Mouse (Mus musculus): ENCODE measurements at regions not wholly inside any gene's neighbourhood (a gene's known extent, or its start where the extent isn't known, plus 50 kb on each side); places are given as distances from the start of the nearest gene placed in this dataset.

DNA sequence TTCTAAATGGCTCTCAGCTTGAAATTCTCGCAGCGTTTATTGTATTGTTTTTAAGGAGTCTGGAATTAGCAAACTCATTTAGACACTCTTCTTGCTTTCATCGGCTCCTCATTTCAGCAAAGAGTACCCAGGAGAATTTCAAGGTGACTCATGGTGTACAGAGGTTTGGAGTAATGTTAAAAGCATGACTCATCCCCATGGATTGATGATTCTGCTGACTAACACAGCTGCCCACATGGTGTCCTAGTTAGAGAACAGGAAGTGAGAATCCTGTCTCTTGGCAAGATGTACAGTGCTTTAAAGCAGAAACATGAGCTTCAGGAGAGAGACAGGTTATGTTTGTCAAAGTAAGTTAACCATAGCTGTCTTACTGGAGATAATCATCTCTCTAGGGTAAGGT lies 1133.6 kb upstream of the Cited2 start:
- in situ Hi-C loops (cut with MboI, MseI) = no loop called here

DNA sequence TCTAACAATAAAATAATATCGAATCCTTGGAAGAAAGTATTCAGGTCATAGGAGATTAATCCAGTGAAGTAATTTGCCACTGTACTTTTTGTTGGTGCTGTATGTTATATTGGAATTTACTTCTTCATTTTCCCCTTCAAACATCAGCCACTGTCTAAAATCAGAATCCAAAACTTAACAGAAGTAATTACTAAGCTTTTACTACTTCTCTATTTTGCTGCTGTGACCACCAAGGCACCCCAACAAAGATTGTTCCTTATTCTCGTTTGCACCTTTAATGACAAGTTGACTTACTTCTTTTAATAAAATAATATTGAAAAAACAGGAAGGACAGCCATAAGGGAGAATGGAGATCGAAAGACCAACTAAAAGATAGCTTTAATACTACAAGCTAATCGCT lies 1130.1 kb upstream of the Cited2 start:
- in situ Hi-C loops (cut with MboI, MseI) = no loop called here

DNA sequence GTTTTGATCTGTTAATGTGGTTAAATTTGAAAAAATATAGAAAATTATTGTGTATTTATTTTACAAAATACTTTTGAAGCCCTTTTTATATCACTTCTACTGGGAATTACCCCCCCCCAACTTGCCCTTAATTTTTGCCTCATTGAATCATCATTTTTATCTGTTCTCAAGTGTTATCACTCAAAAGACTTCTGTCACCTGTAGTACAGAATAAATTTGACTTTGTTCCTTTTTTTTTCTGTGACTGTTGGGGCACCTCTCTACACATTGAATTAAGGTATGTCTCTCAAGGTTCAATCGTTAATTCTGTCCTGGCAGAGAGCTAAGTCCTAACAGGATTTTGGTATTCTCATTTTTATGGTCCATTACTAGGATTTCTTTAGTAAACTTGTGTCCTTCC lies 1123.0 kb upstream of the Cited2 start:
- in situ Hi-C loops (cut with MboI, MseI) = no loop called here

DNA sequence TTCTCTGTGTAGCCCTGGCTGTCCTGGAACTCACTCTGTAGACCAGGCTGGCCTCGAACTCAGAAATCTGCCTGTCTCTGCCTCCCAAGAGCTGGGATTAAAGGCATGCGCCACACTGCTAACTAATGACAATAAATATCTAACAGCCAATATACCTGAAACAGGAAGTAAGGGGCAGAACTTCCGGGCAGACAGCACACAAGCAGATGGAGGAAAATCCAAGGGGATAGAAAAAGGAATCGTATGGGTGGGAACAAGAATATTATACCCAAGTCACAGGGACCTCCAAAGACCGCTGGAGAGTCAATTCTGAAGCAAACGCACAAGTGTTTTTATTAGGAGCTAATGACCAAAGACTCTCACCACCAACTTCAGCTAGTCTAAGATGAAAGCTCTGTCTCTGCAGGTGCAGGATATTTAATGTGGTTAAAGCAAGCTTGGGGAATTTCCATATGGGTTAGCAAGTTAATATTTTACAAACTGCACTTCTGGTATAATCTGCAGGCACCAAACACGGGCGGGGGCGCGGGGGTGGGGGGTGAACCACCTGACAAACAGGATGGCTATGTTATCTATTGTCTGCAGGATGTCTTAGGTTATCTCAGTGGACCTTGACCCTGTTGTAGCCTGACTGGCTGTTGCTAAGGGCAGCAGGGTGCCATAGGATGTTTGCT lies 1122.3 kb upstream of the Cited2 start:
- in situ Hi-C loops (cut with MboI, MseI) = no loop called here

DNA sequence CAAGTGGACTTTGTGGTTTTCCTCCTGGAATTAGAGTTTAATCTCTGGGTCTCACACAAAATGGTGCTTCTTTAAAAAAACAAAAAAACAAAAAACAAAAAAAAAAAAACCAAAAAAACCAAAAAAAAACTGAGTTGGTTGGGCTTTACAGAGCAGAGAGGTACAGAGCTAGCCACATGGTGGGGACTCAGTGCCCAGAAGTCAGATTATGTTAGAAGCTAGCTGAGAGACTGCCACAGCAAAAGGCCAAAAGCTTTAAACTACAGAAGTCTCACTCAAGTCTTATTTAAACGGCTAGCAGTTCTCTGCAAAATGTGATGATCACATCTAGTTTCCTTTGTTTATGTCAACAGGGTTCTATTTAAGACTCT lies 1121.8 kb upstream of the Cited2 start:
- in situ Hi-C loops (cut with MboI, MseI) = no loop called here

DNA sequence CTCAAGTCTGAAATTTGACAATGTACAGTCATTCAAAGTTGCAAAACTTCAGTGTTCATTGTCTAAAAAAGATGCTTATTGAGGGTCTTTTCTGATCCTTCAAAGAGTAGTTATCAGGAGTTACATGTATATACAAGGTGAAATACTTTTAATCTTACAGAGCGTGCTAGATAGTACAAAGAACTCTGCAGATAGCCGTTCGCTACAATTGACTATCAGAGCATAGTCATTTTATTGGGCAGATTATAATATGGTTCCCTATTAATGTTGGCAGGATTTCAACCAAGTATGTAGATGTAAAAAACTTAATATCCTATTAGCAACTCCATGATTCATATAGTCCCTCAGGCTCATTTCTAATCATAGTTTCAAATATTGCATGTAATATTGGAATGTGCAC lies 1114.7 kb upstream of the Cited2 start:
- in situ Hi-C loops (cut with MboI, MseI) = no loop called here

DNA sequence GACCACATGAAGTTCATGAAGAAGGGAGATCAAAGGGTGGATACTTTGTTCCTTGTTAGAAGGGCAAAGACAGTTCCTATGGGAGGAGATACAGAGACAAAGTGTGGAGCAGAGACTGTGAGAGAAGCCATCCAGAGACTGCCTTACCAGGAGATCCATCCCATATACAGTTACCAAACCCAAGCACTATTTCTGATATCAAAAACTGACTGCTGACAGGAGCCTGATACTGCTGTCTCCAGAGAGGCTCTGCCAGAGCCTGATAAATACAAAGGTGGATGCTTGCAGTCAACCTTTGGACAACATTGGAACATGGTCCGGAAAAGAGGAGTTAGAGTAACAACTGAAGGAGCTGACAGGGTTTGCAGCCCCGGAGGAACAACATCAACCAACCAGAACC lies 1104.3 kb upstream of the Cited2 start:
- in situ Hi-C loops (cut with MboI, MseI) = no loop called here

DNA sequence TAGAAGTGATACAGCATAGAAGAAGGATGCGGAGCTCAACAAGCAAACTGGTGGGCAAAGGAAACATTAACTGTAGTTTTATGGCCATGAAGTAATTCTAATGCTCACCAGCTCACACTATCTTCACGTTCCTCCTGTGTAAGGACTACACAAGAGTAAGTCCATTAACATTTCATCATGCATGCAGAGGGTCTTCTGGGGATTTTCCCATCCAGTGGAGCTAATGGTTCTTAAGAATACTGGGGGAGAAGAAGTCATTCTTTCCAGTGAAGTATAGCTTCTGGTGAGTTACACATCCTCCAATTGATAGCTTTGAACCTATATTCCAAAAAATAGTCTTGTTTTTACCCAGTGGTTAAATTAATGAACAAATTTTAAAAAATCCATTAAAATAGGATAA lies 1103.4 kb upstream of the Cited2 start:
- in situ Hi-C loops (cut with MboI, MseI) = no loop called here

DNA sequence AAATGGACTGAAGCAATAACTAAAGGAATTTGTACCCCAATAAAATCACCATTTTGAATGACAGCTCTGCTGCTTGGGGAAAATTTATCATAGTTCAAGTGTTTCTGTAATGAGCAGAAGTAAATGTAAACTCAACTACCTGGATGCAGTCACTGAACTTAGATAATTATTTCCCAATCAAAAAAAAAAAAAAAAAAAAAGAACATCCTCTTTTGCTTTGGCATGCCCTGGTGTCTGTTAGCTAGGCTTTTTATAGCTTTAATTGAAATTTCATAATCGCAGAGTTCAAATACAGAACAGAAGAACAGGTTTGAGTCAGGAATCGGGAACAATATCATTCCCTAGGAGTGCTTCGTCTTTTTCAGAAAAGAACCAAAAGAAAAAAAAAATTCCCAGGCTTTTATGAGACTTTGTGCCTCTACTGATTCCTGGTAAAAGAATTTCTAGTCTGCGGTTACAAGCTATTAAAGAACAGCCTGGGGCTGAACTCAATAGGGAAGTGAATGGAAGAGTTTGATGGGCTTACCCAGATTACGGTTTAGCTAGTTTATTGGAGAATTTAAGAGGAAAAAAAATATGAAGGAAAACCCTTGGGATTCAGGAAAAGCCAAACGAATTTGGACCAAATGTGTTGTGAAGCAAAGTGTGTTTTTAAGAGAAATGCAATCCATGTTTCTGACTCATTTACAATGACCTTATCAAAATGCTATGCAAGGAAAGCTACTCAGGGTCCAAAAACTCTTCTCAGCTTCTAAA lies 1102.0 kb upstream of the Cited2 start:
- in situ Hi-C loops (cut with MboI, MseI) = no loop called here

DNA sequence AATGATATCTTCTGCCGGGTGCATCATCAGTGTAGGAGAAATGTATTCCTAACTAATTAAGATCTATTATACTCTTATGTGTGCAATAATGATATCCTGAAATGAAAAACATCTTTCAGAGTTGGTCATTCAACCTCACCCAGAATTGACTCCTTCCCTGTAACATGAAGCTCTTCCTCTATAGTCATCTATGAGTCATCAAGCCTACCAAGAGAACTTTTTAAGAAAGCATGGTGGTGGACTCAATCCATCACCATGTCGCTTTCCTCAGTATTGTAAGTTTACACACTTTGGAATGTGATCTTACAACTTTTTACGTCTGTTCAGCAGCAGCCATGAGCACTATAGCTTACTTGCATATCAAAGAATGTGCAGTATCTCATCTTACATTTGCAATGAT lies 1100.2 kb upstream of the Cited2 start:
- in situ Hi-C loops (cut with MboI, MseI) = no loop called here

DNA sequence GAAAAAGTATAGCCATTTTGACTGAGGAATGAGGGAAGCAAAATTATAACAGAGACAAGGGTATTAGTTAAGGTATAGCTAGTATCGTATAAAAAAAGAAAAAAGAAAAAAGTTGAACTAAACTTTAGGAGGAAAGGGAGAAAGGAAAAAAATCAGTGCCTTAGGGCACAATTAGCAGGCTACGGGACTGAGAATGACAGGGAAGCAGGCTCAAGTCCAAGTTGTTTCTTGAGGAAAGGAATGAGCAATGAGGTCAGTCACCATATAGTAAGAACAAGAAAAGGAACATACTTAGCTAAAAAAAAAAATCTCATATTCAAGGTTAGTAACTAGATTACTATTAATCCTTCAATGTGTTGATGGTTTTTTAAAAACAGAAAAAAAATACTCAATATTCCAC lies 1089.8 kb upstream of the Cited2 start:
- in situ Hi-C loops (cut with MboI, MseI) = no loop called here

DNA sequence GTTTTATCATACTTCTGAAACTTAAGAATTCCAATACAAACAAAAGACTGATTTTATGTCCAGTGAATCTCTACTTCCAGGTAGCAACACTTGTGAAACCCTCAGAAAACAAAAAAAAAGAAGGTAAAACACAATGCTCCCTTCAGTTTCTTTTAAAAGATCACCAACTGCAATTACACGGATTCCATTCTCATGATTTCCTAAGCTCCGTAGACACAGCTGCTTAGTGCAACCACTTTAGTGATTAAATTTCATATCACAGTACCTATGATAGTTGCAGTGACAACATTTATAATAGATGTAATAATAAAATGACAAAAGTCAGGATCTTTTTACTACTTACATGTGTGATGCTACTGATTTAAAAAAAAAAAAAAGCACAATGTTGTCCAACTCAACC lies 1087.6 kb upstream of the Cited2 start:
- in situ Hi-C loops (cut with MboI, MseI) = no loop called here

DNA sequence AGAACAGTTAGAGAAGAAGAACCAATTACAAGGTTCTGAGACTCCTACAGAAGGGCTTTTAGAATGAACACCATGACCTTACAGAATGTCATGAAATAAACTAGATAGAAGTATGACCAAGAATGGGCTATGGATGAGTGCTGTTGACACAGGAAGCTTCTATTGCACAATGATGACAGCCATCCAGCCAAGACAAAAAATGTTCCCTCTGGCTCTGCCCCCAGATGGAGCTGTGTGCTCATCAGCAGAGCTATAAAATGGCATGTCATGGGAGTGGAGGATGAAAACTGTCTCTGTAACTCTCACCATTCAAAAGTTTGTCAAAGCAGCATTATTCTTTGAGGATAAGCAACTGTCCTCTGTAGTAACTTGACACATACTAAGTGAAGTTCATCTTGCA lies 1086.0 kb upstream of the Cited2 start:
- in situ Hi-C loops (cut with MboI, MseI) = no loop called here

DNA sequence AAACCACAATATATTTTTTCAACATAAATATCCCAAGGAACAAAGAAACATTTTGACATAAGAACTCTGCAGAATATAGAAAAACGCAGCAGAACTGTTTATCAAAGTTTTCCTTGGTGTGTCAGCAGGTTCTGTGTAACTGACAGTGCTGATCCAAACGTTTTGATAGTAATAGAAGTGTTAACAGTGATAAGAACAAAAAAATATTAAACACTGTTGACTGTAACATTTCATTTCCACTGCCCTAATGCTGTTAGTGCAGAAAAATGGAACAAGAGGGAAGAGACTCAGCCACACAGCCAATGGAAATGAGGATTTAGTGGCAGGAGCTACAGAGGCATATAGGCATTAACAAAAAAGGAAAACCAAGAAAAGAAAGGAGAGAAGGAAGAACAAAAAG lies 1084.9 kb upstream of the Cited2 start:
- in situ Hi-C loops (cut with MboI, MseI) = no loop called here

DNA sequence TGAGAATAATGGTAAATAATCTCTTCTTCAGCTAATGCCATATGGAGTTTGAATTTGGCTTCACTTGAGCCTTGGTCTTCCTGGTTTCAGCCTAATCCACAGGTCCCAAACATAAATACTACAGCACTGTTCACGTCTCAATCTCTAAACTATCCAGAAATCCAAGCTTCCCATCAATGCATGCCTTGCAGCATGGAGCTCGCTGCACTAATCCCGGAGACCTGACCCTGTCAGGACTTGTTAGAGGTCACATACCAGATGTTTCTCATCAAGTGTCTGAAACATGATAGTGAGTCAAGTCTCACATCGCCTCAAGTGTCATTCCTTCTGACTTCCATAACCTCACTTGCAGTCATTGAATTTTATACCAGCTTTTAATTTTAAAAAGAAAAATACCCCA lies 1082.9 kb upstream of the Cited2 start:
- in situ Hi-C loops (cut with MboI, MseI) = no loop called here

DNA sequence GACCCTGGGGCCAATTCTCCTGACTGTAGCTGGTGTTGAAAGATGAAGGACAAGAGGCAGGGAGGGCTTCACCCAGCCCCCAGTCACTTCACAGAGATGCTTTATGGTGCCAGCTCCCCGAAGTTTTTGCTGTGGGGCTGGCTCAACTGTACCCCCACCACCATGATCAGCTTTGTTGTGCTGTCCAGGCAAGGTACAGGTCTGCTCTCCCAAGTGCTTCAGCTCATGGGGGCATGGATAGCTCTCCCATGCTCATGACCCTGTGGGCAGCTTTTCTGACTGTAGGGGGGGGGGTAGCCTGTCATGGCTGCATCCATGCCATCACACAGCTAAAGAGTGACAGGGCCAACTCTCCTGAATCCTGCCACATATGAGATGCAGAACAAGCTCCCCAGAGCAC lies 1072.9 kb upstream of the Cited2 start:
- in situ Hi-C loops (cut with MboI, MseI) = no loop called here

DNA sequence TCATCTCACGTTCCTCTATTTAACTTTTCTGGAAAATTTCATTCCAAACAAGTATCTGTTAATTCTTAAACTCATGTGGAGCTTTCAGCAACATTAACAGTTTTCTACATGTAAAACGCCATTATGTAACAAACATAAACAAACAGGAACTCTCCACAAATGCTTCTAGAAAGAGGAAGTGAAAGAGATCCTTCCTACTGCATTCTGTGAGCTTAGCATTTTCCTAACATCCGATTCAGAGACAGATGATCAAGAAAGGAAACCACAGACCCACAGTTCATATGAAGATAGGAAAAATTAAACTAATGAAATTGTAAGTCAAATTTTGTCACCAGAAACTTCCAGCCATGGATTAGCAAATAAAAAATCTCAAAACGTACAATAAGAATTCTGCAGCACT lies 1070.6 kb upstream of the Cited2 start:
- in situ Hi-C loops (cut with MboI, MseI) = no loop called here

DNA sequence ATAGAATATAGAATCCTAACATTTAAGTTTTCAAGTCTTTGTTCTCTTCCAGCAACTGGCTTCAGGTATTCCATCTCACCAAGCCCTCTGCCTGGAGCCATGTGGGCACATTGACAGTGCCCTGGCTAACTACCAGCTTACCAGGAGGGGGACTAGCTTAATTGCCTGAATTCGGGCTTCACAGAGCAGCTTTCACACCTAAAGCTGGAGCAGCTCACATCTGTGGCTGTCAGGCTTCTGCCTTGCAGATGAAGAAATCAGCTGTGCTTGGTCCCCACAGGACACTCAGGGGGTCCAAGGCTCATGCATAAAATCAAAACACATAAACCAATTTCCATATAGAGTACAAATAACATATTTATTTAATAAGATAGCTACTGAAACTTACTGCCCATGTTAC lies 1058.5 kb upstream of the Cited2 start:
- in situ Hi-C loops (cut with MboI, MseI) = no loop called here

DNA sequence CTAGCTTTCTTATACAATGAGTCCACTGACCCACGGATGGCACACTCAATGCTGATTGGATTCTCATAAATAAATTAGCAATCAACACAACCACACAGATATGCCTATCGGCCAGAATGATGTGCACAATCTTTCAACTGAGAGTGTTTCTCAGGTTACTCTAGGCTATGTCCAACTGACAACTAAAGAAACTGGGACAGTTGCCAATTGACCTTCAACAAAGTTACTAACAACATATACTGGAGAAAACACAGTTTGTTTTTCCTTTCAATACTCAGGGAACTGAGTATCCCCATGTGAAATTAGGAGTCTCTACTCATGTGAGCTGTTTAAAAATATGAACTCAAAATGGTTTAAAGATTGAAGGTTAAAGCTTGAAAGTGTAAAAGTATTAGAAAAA lies 1052.7 kb upstream of the Cited2 start:
- in situ Hi-C loops (cut with MboI, MseI) = loop anchor here in 1 of 2 experiments (10.0 kb wide), 1 partner anchor 1435 kb away; no protein-coding TSS in a partner anchor

DNA sequence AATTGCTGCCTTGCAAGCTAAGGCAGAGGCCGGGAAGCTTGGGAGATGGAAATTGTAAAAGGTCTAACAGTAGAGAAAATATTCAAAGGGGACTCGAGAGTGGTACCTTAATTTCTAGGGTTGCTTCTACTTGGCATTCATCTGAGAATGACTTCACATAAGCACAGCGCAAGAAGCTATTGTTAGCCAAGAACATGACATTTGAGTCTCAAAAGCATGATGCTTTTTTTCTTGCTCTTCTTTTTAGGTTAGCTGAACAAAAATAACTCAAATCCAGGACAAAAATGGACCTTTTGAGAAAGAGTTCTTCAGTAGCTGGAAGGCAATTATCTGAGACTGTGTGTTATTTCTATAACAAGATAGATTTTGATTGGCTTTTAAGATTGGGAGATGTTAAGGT lies 1042.0 kb upstream of the Cited2 start:
- in situ Hi-C loops (cut with MboI, MseI) = no loop called here

DNA sequence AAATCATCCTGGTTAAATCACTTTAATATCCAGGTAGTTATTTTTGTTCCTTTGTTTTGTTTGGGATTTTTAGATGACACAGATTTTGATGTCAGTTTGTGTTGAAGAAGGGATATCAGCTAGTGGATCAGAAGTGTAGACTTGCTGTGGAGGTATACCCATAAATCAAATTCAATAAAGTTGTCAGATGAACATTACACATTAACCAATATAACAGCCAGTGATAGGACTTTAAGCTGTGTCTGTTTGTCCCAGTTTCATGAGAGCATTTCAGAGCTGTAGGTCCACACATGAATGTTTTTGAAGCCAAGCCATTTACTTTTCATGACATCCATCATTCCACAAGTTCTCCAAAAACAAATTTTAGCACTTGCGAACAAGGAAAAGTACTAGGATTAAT lies 1037.7 kb upstream of the Cited2 start:
- in situ Hi-C loops (cut with MboI, MseI) = no loop called here

DNA sequence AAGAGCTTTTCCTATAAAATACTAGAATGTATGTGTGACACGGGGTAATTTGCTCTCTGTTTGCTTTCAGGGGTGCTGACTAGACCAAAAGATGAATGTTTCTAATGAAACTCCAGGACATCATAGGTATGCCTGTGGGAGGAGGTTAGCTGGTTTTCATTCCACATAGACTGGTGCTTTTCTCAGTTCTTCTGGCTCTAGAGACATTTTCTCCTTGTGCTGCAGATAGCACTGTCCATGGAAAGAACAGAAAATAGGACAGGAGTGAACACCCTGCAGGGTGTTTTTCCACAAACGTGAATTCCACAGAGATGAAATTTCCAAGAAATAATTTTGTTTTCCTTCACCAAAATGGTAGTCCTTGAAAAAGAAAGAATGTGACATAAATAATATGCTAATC lies 1016.0 kb upstream of the Cited2 start:
- in situ Hi-C loops (cut with MboI, MseI) = no loop called here

DNA sequence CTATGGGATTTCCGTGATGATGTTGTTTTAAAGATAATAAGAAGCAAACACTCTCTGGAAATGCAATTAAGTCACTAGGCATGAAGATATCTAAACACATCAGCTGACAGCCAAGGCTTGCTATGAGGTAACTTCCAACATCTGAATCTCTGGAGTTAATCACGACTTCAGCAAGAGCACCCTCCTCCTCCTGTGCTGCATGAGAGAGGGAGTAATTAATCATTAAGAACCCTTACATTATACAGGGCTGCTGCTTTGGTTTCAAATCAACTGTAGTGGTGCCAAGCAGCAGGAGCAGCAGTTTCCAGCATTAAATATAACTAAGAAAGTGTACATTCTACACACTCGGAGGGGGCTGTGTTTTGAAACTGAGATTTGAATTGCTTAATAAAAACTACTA lies 1009.9 kb upstream of the Cited2 start:
- in situ Hi-C loops (cut with MboI, MseI) = loop anchor here in 1 of 2 experiments (10.0 kb wide), 1 partner anchor 1282 kb away; no protein-coding TSS in a partner anchor

Data from T-helper 17 cell (primary cell).